Mouse (Mus musculus): ENCODE data around the gene Clcnkb. TPM values are rescaled to one million over a fixed set of nuclear protein-coding genes. Genes with fewer than 3 reads are reported as not detected.

Clcnkb gene
- total and polyA plus RNA-seq, 2 experiments: not detected

DNA sequence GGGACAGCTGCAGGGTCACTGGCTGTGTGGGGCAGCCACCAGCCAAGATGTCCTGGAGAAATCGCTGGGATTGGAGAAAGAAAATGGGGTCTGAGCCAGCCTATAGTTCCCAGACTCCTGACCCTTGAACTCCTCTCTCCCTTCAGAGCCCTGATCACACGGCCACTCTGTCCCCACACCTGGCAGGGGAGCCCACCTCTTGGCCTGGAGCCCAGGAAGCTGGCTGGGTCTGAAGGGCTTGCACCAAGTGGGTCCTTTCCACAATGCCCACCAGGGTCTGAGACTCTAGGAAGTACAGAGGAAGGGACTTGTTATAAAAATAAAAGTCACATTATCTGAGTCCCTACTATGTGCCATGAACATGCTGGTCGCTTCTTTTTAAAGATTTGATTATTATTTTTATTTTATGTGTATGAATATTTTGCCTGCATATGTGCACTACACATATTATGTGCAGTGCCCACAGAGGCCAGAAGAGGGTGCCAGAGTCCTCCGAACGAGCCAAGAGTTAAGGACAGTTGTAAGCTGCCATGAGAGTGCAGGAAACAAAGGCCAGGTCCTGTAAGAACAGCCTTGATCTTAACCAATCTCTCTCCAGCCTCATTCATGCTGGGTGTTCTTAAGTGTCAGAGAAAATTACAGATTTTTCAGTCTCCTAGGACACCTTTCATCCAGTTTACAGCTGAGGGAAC lies 28.6 kb downstream of the Clcnkb start:
- TF ChIP-seq CTCF (IDR thresholded peaks at IDR 0.05; ENCODE audit: low read depth, low read length) (peak; percentile 80), POLR2A (IDR thresholded peaks at IDR 0.05; ENCODE audit: extremely low read depth, insufficient read depth, low read length) (no peak)
- H3K4me1 ChIP-seq (ENCODE audit: control insufficient read depth, insufficient read depth, low read length): no peaks in the 10 kb centered on the region
- no peaks in the 10 kb centered on the region for H3K27me3 ChIP-seq (ENCODE audit: control insufficient read depth, insufficient read depth, low read length)
- H3K9ac ChIP-seq (ENCODE audit: low read depth, low read length): no peak overlapping the region
- H3K36me3 ChIP-seq (ENCODE audit: control insufficient read depth, insufficient read depth, low read length): no peaks in the 10 kb centered on the region
- no peak overlapping the region for H3K4me3 ChIP-seq (ENCODE audit: insufficient read depth, low read depth, low read length)
- no peaks in the 10 kb centered on the region for H3K79me2 ChIP-seq (ENCODE audit: control insufficient read depth, insufficient read depth, low read length)
- H3K27ac ChIP-seq (replicated peaks; ENCODE audit: insufficient read depth, low read depth, low read length): no peak overlapping the region
- WGBS: 18% methylated on average over 5 of the region's 5 CpGs
- DNase-seq (ENCODE audit: extremely low read depth, low read depth, low spot score): peak; percentile 63

DNA sequence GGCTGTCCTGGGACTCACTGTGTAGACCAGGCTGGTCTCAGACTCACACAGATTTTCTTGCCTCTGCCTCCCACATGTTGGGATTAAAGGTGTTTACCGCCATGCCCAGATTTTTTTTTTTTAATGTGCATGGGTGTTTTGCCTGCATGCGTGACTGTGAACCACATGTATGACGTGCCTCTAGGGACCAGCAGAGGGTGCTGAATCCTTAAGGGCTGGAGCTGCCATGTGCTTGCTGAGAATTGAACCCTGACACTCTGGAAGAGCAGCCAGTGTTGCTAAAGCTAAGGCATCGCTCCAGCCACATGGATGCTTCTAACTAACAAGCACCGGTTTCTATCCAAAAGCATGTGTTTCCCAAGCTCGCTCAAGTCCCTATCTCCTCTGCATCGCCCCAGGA lies 29.7 kb downstream of the Clcnkb start:
- Histone ChIP-seq H3K4me1 (ENCODE audit: control insufficient read depth, insufficient read depth, low read length) (no peaks in the 10 kb centered on the region), H3K36me3 (ENCODE audit: control insufficient read depth, insufficient read depth, low read length) (no peaks in the 10 kb centered on the region), H3K27me3 (ENCODE audit: control insufficient read depth, insufficient read depth, low read length) (no peaks in the 10 kb centered on the region), H3K27ac (replicated peaks; ENCODE audit: insufficient read depth, low read depth, low read length) (no peak overlapping the region), H3K79me2 (ENCODE audit: control insufficient read depth, insufficient read depth, low read length) (no peaks in the 10 kb centered on the region), H3K4me3 (ENCODE audit: insufficient read depth, low read depth, low read length) (no peak overlapping the region), H3K9ac (ENCODE audit: low read depth, low read length) (no peak overlapping the region)
- TF ChIP-seq CTCF (IDR thresholded peaks at IDR 0.05; ENCODE audit: low read depth, low read length) (no peak), POLR2A (IDR thresholded peaks at IDR 0.05; ENCODE audit: extremely low read depth, insufficient read depth, low read length) (no peak)
- no peak for DNase-seq (ENCODE audit: extremely low read depth, low read depth, low spot score)
- WGBS: 83% methylated on average over 7 of the region's 7 CpGs

DNA sequence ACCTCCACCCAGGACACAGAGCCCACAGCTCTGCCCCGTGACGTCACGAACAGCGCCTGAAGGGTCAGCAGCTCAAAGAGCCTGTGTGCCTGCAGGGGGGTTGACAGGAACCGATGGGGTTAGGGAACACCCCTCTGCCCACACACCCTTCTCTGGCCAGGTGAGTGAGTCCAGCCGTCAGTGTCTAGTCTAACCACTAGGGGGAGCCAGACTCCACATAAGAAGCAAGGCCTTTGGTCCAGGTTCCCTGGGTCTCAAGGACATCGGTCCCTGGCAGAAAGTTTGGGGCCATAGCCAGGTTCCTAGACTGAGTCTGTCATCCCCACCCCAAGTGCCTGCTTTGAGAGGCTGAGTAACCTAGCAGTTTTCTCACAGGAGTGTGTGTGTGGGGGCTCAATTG lies 30.5 kb downstream of the Clcnkb start:
- Histone ChIP-seq H3K4me1 (ENCODE audit: control insufficient read depth, insufficient read depth, low read length) (no peaks in the 10 kb centered on the region), H3K27ac (replicated peaks; ENCODE audit: insufficient read depth, low read depth, low read length) (no peak overlapping the region), H3K9ac (ENCODE audit: low read depth, low read length) (no peak overlapping the region), H3K36me3 (ENCODE audit: control insufficient read depth, insufficient read depth, low read length) (no peaks in the 10 kb centered on the region), H3K79me2 (ENCODE audit: control insufficient read depth, insufficient read depth, low read length) (no peaks in the 10 kb centered on the region), H3K4me3 (ENCODE audit: insufficient read depth, low read depth, low read length) (no peak overlapping the region), H3K27me3 (ENCODE audit: control insufficient read depth, insufficient read depth, low read length) (no peaks in the 10 kb centered on the region)
- WGBS: 2% methylated on average over 7 of the region's 7 CpGs
- peak; percentile 67 for DNase-seq (ENCODE audit: extremely low read depth, low read depth, low spot score)
- TF ChIP-seq CTCF (IDR thresholded peaks at IDR 0.05; ENCODE audit: low read depth, low read length) (peak; percentile 92), POLR2A (IDR thresholded peaks at IDR 0.05; ENCODE audit: extremely low read depth, insufficient read depth, low read length) (no peak)

DNA sequence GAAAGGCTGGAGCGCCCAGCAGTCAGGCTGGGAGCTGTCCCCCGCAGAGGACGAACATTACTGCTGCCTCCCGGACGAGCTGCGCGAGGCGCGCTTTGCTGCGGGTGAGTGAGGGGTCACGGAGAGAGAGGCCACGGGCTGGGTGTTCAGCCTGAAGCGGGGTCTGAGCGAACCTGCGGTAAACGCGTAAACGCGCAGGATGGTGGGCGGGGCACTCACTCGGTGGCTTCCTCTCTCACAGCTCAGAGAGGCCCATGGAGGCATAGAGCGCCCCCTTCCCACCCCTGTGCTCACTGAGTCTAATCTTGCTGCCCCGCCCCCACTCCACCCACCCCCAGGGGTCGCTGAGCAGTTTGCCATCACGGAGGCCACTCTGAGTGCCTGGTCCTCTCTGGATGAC lies 33.4 kb downstream of the Clcnkb start:
- no peak overlapping the region for H3K4me3 ChIP-seq (ENCODE audit: insufficient read depth, low read depth, low read length)
- TF ChIP-seq CTCF (IDR thresholded peaks at IDR 0.05; ENCODE audit: low read depth, low read length) (no peak), POLR2A (IDR thresholded peaks at IDR 0.05; ENCODE audit: extremely low read depth, insufficient read depth, low read length) (no peak)
- no peak overlapping the region for H3K27ac ChIP-seq (replicated peaks; ENCODE audit: insufficient read depth, low read depth, low read length)
- no peaks in the 10 kb centered on the region for H3K36me3 ChIP-seq (ENCODE audit: control insufficient read depth, insufficient read depth, low read length)
- H3K79me2 ChIP-seq (ENCODE audit: control insufficient read depth, insufficient read depth, low read length): no peaks in the 10 kb centered on the region
- no peaks in the 10 kb centered on the region for H3K4me1 ChIP-seq (ENCODE audit: control insufficient read depth, insufficient read depth, low read length)
- WGBS: 33% methylated on average over 25 of the region's 25 CpGs
- H3K27me3 ChIP-seq (ENCODE audit: control insufficient read depth, insufficient read depth, low read length): no peaks in the 10 kb centered on the region
- H3K9ac ChIP-seq (ENCODE audit: low read depth, low read length): no peak overlapping the region
- no peak for DNase-seq (ENCODE audit: extremely low read depth, low read depth, low spot score)

DNA sequence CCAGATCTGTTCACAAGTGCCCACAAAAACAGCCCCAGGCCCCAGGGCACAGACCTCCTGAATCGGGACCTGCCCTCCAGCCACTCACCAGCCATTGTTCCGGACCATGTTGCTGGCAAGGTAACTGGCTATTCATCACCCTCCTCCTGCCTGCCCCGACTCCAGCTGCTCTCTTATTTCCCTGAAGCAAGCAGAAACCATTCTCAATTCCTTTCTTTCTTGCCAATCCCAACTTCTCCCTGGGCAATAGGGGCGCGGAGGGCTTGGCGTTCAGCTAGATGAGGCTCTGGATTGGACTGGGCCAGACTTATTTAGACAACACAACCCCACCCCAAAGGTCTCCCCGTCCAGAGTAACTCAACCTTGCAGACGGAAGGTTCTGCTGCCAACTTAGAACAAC lies 36.1 kb downstream of the Clcnkb start:
- no peaks in the 10 kb centered on the region for H3K79me2 ChIP-seq (ENCODE audit: control insufficient read depth, insufficient read depth, low read length)
- TF ChIP-seq POLR2A (IDR thresholded peaks at IDR 0.05; ENCODE audit: extremely low read depth, insufficient read depth, low read length) (no peak), CTCF (IDR thresholded peaks at IDR 0.05; ENCODE audit: low read depth, low read length) (no peak)
- no peaks in the 10 kb centered on the region for H3K36me3 ChIP-seq (ENCODE audit: control insufficient read depth, insufficient read depth, low read length)
- H3K4me1 ChIP-seq (ENCODE audit: control insufficient read depth, insufficient read depth, low read length): no peaks in the 10 kb centered on the region
- no peak overlapping the region for H3K27ac ChIP-seq (replicated peaks; ENCODE audit: insufficient read depth, low read depth, low read length)
- H3K27me3 ChIP-seq (ENCODE audit: control insufficient read depth, insufficient read depth, low read length): no peaks in the 10 kb centered on the region
- no peak overlapping the region for H3K9ac ChIP-seq (ENCODE audit: low read depth, low read length)
- WGBS: 88% methylated on average over 8 of the region's 8 CpGs
- DNase-seq (ENCODE audit: extremely low read depth, low read depth, low spot score): no peak
- H3K4me3 ChIP-seq (ENCODE audit: insufficient read depth, low read depth, low read length): no peak overlapping the region

DNA sequence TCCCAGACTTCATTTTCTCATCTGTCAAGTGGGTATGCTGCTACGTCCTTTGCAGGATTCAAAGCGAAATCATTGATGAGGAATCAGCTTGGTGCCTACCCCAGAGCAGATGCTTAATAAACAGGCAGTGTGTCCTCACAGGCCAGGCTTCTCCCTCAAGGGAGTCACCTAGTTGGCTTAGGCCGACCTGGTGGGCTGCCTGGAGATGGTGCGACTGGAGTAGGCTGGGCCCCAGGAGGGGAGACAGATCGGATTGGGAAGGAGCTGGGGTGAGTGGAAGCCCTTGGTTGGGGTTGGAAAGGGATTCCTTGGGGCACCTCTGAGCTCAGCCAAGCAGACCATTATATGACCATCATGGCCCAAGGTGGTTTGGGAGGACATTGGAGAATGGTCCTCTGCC lies 43.4 kb downstream of the Clcnkb start:
- 95% methylated on average over 5 of the region's 5 CpGs for WGBS
- no peaks in the 10 kb centered on the region for H3K36me3 ChIP-seq (ENCODE audit: control insufficient read depth, insufficient read depth, low read length)
- H3K27ac ChIP-seq (replicated peaks; ENCODE audit: insufficient read depth, low read depth, low read length): no peak overlapping the region
- no peaks in the 10 kb centered on the region for H3K27me3 ChIP-seq (ENCODE audit: control insufficient read depth, insufficient read depth, low read length)
- no peaks in the 10 kb centered on the region for H3K79me2 ChIP-seq (ENCODE audit: control insufficient read depth, insufficient read depth, low read length)
- no peak overlapping the region for H3K4me3 ChIP-seq (ENCODE audit: insufficient read depth, low read depth, low read length)
- H3K4me1 ChIP-seq (ENCODE audit: control insufficient read depth, insufficient read depth, low read length): peaks cover 2% of the 10 kb centered on the region
- TF ChIP-seq CTCF (IDR thresholded peaks at IDR 0.05; ENCODE audit: low read depth, low read length) (no peak), POLR2A (IDR thresholded peaks at IDR 0.05; ENCODE audit: extremely low read depth, insufficient read depth, low read length) (no peak)
- no peak overlapping the region for H3K9ac ChIP-seq (ENCODE audit: low read depth, low read length)
- DNase-seq (ENCODE audit: extremely low read depth, low read depth, low spot score): no peak
